Mouse (Mus musculus) left cerebral cortex, postnatal 25 days (tissue): ENCODE data around the gene Rab31. TPM values are rescaled to one million over a fixed set of nuclear protein-coding genes. Genes with fewer than 3 reads are reported as not detected.

Source experiments
- DNase-seq, 2 experiments: peaks; one replicate each; pipeline ENCODE4 v3.0.0; 2022; ENCODE audit warnings: low spot score in 2 of 2, mixed read lengths in 1 of 2
- intact Hi-C: fragments of 180-260 bp; cut with DNase I; formaldehyde crosslinking; loops from one replicate; pipeline ENCODE4 v1.15.1; 2025
- total RNA-seq, 2 experiments: library from RNA; stranded (reverse); gene quantifications; 2 replicates each; pipeline ENCODE4 v1.2.3; 2021

Gene Rab31
- total RNA-seq = 10 to 100 TPM; 64.1 to 65.5 TPM

GRCm38 (mm10) chr17:65771951-65772934, at the start of gene Rab31:
Gene Rab31, minus strand, starts transcription at chr17:65772752.
- DNase-seq = peak; percentile 85 to 87
- intact Hi-C loops = loop anchor here (1.0 kb wide), 1 partner anchor 66 kb away; no protein-coding TSS in a partner anchor

- intact Hi-C loops = no loop called here
- DNase-seq = no peak
Observed at GRCm38 (mm10) chr17:65820197-65820596, 47.6 kb upstream of the Rab31 start.

GRCm38 (mm10) chr17:65813763-65814162, 41.2 kb upstream of the Rab31 start:
- intact Hi-C loops = no loop called here
- no peak for DNase-seq

- intact Hi-C loops = no loop called here
- no peak for DNase-seq
Observed at GRCm38 (mm10) chr17:65811032-65811431, 38.5 kb upstream of the Rab31 start.

- intact Hi-C loops = no loop called here
Observed at GRCm38 (mm10) chr17:65806416-65806815, 33.9 kb upstream of the Rab31 start.

GRCm38 (mm10) chr17:65805966-65806365, 33.4 kb upstream of the Rab31 start:
- DNase-seq = no peak
- intact Hi-C loops = no loop called here

More at GRCm38 (mm10) chr17:65806416-65806815, 33.9 kb upstream of the Rab31 start:
- DNase-seq = no peak

- intact Hi-C loops = no loop called here
- no peak for DNase-seq
Observed at GRCm38 (mm10) chr17:65802026-65802425, 29.5 kb upstream of the Rab31 start.

- DNase-seq = no peak
- intact Hi-C loops = no loop called here
Observed at GRCm38 (mm10) chr17:65800451-65800850, 27.9 kb upstream of the Rab31 start.

GRCm38 (mm10) chr17:65799353-65799752, 26.8 kb upstream of the Rab31 start:
- intact Hi-C loops = no loop called here
- DNase-seq = no peak

- intact Hi-C loops = no loop called here
Observed at GRCm38 (mm10) chr17:65798446-65798845, 25.9 kb upstream of the Rab31 start.

GRCm38 (mm10) chr17:65796056-65796455, 23.5 kb upstream of the Rab31 start:
- intact Hi-C loops = no loop called here
- DNase-seq = no peak

More at GRCm38 (mm10) chr17:65798446-65798845, 25.9 kb upstream of the Rab31 start:
- DNase-seq = no peak

- intact Hi-C loops = no loop called here
- no peak for DNase-seq
Observed at GRCm38 (mm10) chr17:65794096-65794850, 21.7 kb upstream of the Rab31 start.

- intact Hi-C loops = no loop called here
- no peak for DNase-seq
Observed at GRCm38 (mm10) chr17:65793307-65793930, 20.9 kb upstream of the Rab31 start.

GRCm38 (mm10) chr17:65791161-65791560, 18.6 kb upstream of the Rab31 start:
- no peak for DNase-seq
- intact Hi-C loops = no loop called here

- intact Hi-C loops = no loop called here
- no peak for DNase-seq
Observed at GRCm38 (mm10) chr17:65789576-65789975, 17.0 kb upstream of the Rab31 start.

GRCm38 (mm10) chr17:65788542-65789291, 16.2 kb upstream of the Rab31 start:
- no peak for DNase-seq
- intact Hi-C loops = no loop called here

GRCm38 (mm10) chr17:65787261-65787660, 14.7 kb upstream of the Rab31 start:
- intact Hi-C loops = no loop called here

GRCm38 (mm10) chr17:65786225-65786624, 13.7 kb upstream of the Rab31 start:
- intact Hi-C loops = no loop called here

More at GRCm38 (mm10) chr17:65787261-65787660, 14.7 kb upstream of the Rab31 start:
- no peak for DNase-seq

GRCm38 (mm10) chr17:65785707-65786106, 13.2 kb upstream of the Rab31 start:
- no peak for DNase-seq
- intact Hi-C loops = no loop called here

More at GRCm38 (mm10) chr17:65786225-65786624, 13.7 kb upstream of the Rab31 start:
- no peak for DNase-seq
